Mouse (Mus musculus): ENCODE measurements around the gene Zbtb46.

- no peak for TF ChIP-seq CTCF (IDR thresholded peaks at IDR 0.05; ENCODE audit: extremely low read depth, insufficient read depth, low read length)
- TF ChIP-seq POLR2A (IDR thresholded peaks at IDR 0.05; ENCODE audit: extremely low read depth, insufficient read depth, low read length), result no peak
Observed at GRCm38 (mm10) chr2:181436246-181436645, 23.0 kb downstream of the Zbtb46 start.
